Mouse (Mus musculus) hindbrain, embryonic 12.5 days (tissue): ENCODE data around the gene Tln2. TPM values are rescaled to one million over a fixed set of nuclear protein-coding genes. Genes with fewer than 3 reads are reported as not detected.

Experiments used
- ATAC-seq: fragments of 200-750 bp; cut with Nextera tagmentation; 2 replicates; pipeline ENCODE4 v1.8.0; 2017; ENCODE audit warnings: moderate TSS enrichment; ENCODE audit not compliant: low FRiP score
- H3K27ac ChIP-seq: fragments of 300-500 bp; sonication (generic); 2 replicates; pipeline ENCODE4 v1.5.1; 2016; ENCODE audit warnings: mild to moderate bottlenecking
- H3K27me3 ChIP-seq: fragments of 300-500 bp; sonication (generic); 2 replicates; pipeline ENCODE4 v1.6.1; 2016; ENCODE audit warnings: mild to moderate bottlenecking
- H3K36me3 ChIP-seq: fragments of 300-500 bp; sonication (generic); 2 replicates; pipeline ENCODE4 v1.6.1; 2016; ENCODE audit warnings: mild to moderate bottlenecking
- H3K4me1 ChIP-seq: fragments of 300-500 bp; sonication (generic); 2 replicates; pipeline ENCODE4 v1.6.1; 2016
- H3K4me2 ChIP-seq: fragments of 300-500 bp; sonication (generic); replicated peaks from 2 replicates; pipeline ENCODE4 v1.6.1; 2016; ENCODE audit warnings: mild to moderate bottlenecking
- H3K4me3 ChIP-seq: fragments of 300-500 bp; sonication (generic); 2 replicates; pipeline ENCODE4 v1.5.1; 2016; ENCODE audit warnings: mild to moderate bottlenecking
- H3K9ac ChIP-seq: fragments of 300-500 bp; sonication (generic); 2 replicates; pipeline ENCODE4 v1.6.1; 2016; ENCODE audit warnings: mild to moderate bottlenecking, moderate library complexity
- H3K9me3 ChIP-seq: fragments of 300-500 bp; sonication (generic); replicated peaks from 2 replicates; pipeline ENCODE4 v1.6.1; 2016; ENCODE audit warnings: mild to moderate bottlenecking
- whole genome bisulfite sequencing: fragments of 180-500 bp; shearing (Covaris S2); methylation state at CpG from one replicate; pipeline ENCODE4 v1.1.7; 2016; 5-methylcytosine and 5-hydroxymethylcytosine counted together
- polyA plus RNA-seq: library from polyadenylated mRNA; unstranded; fragments of >200 nt; fragmentation: Nextera tagmentation; extraction: Ambion mirVana; gene quantifications from 2 replicates; pipeline ENCODE4 v1.2.1, GENCODE M21; 2016

Gene Tln2
- polyA plus RNA-seq, result 24.4 and 28.8 TPM in 2 replicates

DNA sequence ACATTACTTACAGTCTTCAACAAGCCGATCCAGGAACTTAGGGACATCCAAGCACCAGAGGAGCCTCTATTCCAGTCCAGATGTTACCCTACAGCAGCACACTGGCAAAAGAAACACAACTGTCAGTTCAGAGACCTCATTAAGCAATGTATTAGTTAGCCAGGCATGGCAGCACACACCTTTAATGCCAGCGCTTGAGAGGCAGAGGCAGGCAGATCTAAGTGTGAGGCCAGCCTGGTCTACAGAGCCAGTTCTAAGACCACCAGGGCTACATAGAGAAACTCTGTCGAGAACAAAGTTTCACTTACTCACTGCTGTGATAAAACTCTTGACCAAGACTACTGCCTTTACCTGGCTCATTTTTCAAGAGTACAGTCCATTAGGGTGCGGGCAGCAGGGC lies at the start of gene Tln2:
Tln2 (minus strand) TSS at position 101 of the 400 bp plus-strand sequence.
- H3K4me1 ChIP-seq, result no peaks in the 10 kb centered on the region
- no peaks in the 10 kb centered on the region for H3K36me3 ChIP-seq
- H3K27ac ChIP-seq, result no peak within 1 kb of the TSS
- no peak for ATAC-seq
- 93% methylated on average over 4 of the region's 4 CpGs for WGBS
- H3K9ac ChIP-seq, result no peak within 1 kb of the TSS
- no peak within 1 kb of the TSS for H3K4me3 ChIP-seq
- no peak within 1 kb of the TSS for H3K4me2 ChIP-seq
- no peaks in the 10 kb centered on the region for H3K27me3 ChIP-seq
- H3K9me3 ChIP-seq, result no peaks in the 10 kb centered on the region

GRCm38 (mm10) chr9:67609226-67609625 lies 49.7 kb upstream of the Tln2 start:
- Histone ChIP-seq H3K4me1 (0 out of 2 replicates have a peak, but pooled peaks cover 6% of the 10 kb centered on the region), H3K9me3 (no peaks in the 10 kb centered on the region), H3K4me2 (no peak overlapping the region), H3K27ac (no peak overlapping the region), H3K4me3 (no peak overlapping the region), H3K36me3 (no peaks in the 10 kb centered on the region), H3K9ac (no peak overlapping the region), H3K27me3 (no peaks in the 10 kb centered on the region)
- ATAC-seq, result no peak
- 94% methylated on average over 1 of the region's 1 CpGs for WGBS

DNA sequence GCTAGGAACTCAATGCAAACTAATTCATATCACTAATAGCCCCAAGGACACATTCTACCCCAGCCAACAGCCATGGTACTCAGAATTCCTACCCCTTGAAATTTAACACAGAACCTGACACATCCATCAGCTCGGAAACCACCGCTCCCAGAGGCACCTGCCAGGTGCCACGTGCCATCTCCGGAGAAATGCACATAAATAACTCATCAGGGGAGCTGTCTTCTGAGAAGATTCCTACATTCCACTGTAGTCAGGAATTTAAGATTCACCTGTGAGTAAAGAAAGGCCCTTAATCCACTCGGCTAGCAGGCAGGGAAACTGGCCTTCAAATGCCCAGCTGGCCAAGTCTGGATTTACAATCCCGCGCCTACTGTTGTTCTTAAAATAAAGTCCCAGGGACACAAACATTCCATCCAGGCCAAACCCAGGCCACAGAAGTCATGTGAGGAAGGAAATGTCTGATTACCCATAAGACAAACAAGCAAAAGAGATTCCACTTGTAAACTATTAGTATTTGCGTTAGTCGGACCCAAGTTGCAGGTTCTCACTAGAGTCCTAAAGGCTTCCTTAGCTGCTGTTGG lies 48.4 kb upstream of the Tln2 start:
- H3K4me1 ChIP-seq, result 0 out of 2 replicates have a peak, but pooled peaks cover 6% of the 10 kb centered on the region
- 76% methylated on average over 9 of the region's 9 CpGs for WGBS
- no peak overlapping the region for H3K27ac ChIP-seq
- H3K4me3 ChIP-seq, result no peak overlapping the region
- H3K9ac ChIP-seq, result no peak overlapping the region
- H3K36me3 ChIP-seq, result no peaks in the 10 kb centered on the region
- no peak overlapping the region for H3K4me2 ChIP-seq
- no peak for ATAC-seq
- no peaks in the 10 kb centered on the region for H3K27me3 ChIP-seq
- H3K9me3 ChIP-seq, result no peaks in the 10 kb centered on the region

DNA sequence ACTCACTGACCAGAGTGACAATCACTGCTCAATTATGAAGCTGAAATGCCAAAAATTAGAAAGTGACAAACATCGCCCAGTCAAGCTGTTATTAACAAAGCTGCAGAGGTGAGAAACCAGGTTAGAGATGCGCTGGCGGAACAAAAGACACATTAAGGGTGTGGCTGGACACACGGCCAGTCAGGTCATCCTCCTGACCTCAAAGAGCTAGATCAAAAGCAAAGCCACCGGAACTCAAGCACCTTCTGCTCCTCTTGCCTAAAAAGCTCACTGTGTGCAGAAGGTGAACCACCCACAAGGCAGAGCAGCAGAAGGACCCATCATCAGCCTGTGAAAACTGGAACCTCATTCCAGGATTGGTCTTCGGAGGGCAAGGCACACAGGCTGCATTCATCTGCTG lies 47.8 kb upstream of the Tln2 start:
- no peak overlapping the region for H3K27ac ChIP-seq
- H3K9me3 ChIP-seq, result no peaks in the 10 kb centered on the region
- no peak overlapping the region for H3K4me2 ChIP-seq
- WGBS, result 75% methylated on average over 6 of the region's 6 CpGs
- ATAC-seq, result no peak
- no peaks in the 10 kb centered on the region for H3K36me3 ChIP-seq
- 0 out of 2 replicates have a peak, but pooled peaks cover 6% of the 10 kb centered on the region for H3K4me1 ChIP-seq
- H3K4me3 ChIP-seq, result no peak overlapping the region
- no peak overlapping the region for H3K9ac ChIP-seq
- H3K27me3 ChIP-seq, result no peaks in the 10 kb centered on the region

DNA sequence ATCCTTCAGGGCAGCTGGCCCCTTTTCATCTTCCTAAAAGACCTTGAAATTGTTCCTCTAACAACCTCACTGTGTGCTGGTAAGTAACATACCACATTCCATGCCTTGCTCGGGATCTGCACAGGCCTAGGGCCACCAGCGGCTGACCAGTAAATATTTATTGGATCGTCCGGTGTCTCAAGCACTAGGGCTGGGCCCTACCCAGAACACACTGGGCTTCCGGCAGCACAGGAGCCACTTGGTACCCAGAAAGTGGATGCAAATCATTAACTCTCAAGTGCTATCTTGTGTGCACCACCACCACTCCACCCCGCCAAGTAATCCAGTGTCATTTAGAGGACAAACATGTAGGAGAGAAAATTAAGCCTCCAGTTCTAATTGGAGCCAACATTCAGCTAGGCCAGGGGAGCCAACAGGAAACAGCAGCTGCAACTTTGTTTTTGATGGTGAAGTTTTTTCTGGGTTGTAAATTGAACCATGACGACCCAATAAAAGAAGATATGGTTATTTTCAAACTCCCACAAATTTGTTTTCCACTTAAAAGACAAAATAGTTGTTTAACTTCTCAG lies 46.4 kb upstream of the Tln2 start:
- ATAC-seq, result no peak
- Histone ChIP-seq H3K4me2 (no peak overlapping the region), H3K9me3 (no peaks in the 10 kb centered on the region), H3K4me3 (no peak overlapping the region), H3K9ac (no peak overlapping the region), H3K27ac (no peak overlapping the region), H3K36me3 (no peaks in the 10 kb centered on the region), H3K27me3 (no peaks in the 10 kb centered on the region), H3K4me1 (0 out of 2 replicates have a peak, but pooled peaks cover 6% of the 10 kb centered on the region)
- WGBS, result 78% methylated on average over 7 of the region's 7 CpGs

GRCm38 (mm10) chr9:67604940-67605339 lies 45.4 kb upstream of the Tln2 start:
- Histone ChIP-seq H3K36me3 (no peaks in the 10 kb centered on the region), H3K27ac (no peak overlapping the region), H3K9me3 (no peaks in the 10 kb centered on the region), H3K4me3 (no peak overlapping the region), H3K4me1 (0 out of 2 replicates have a peak, but pooled peaks cover 6% of the 10 kb centered on the region), H3K27me3 (no peaks in the 10 kb centered on the region), H3K9ac (no peak overlapping the region), H3K4me2 (no peak overlapping the region)
- no peak for ATAC-seq

- H3K27ac ChIP-seq, result no peak overlapping the region
- H3K9me3 ChIP-seq, result no peaks in the 10 kb centered on the region
- WGBS, result 87% methylated on average over 5 of the region's 5 CpGs
- 0 out of 2 replicates have a peak, but pooled peaks cover 2% of the 10 kb centered on the region for H3K4me1 ChIP-seq
- H3K4me2 ChIP-seq, result no peak overlapping the region
- H3K9ac ChIP-seq, result no peak overlapping the region
- no peaks in the 10 kb centered on the region for H3K27me3 ChIP-seq
- no peak overlapping the region for H3K4me3 ChIP-seq
- no peak for ATAC-seq
- no peaks in the 10 kb centered on the region for H3K36me3 ChIP-seq
These were observed 42.8 kb upstream of the Tln2 start for GRCm38 (mm10) chr9:67602347-67602746.

DNA sequence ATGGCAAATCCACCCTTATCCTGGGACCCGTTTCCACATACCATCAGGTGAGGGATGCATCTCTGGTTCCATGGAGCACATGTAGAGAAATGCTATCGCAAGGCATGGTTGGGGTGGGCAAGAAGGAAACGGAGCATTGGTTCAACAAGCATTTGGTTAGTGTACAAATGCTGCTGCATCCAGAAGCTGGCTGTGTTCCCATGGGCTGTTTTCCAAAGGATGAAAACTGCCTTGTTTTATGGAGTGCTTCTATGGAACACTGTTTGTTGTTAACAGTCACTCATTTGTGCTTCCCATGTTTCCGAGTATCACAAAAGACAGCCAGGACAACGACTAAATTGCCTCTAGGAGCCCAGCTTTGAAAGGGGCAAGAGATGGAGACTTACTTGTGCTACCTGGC lies 35.7 kb upstream of the Tln2 start:
- H3K27ac ChIP-seq, result no peak overlapping the region
- no peak overlapping the region for H3K4me3 ChIP-seq
- 94% methylated on average over 5 of the region's 5 CpGs for WGBS
- H3K9ac ChIP-seq, result no peak overlapping the region
- no peaks in the 10 kb centered on the region for H3K36me3 ChIP-seq
- no peaks in the 10 kb centered on the region for H3K27me3 ChIP-seq
- no peaks in the 10 kb centered on the region for H3K4me1 ChIP-seq
- ATAC-seq, result no peak
- no peaks in the 10 kb centered on the region for H3K9me3 ChIP-seq
- no peak overlapping the region for H3K4me2 ChIP-seq

- WGBS, result 95% methylated on average over 9 of the region's 9 CpGs
- Histone ChIP-seq H3K4me3 (no peak overlapping the region), H3K4me1 (no peaks in the 10 kb centered on the region), H3K27me3 (no peaks in the 10 kb centered on the region), H3K4me2 (no peak overlapping the region), H3K36me3 (no peaks in the 10 kb centered on the region), H3K9ac (no peak overlapping the region), H3K9me3 (no peaks in the 10 kb centered on the region), H3K27ac (no peak overlapping the region)
- ATAC-seq, result no peak
These were observed 34.1 kb upstream of the Tln2 start for GRCm38 (mm10) chr9:67593469-67594141.

DNA sequence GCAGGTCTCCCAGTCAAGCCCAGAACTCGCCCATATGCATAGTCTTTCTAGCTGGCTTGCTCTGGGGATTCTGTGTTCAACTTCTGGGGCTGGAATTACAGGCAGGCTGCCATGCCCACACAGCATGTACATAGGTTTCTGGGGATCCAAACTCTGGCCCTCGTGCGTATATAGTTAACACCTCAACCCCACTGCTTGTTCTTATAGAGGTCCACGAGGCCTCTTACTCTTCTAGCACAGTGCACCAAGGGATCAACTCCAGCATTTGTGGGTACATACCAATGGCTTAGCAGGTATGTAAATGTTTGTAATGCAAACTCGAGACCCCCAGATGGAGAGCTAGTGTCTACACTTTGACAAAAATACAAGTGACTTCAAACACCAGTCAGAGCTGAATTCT lies 33.2 kb upstream of the Tln2 start:
- 85% methylated on average over 5 of the region's 5 CpGs for WGBS
- Histone ChIP-seq H3K4me2 (no peak overlapping the region), H3K9me3 (no peaks in the 10 kb centered on the region), H3K36me3 (no peaks in the 10 kb centered on the region), H3K4me1 (no peaks in the 10 kb centered on the region), H3K9ac (no peak overlapping the region), H3K27ac (no peak overlapping the region), H3K27me3 (no peaks in the 10 kb centered on the region), H3K4me3 (no peak overlapping the region)
- no peak for ATAC-seq

DNA sequence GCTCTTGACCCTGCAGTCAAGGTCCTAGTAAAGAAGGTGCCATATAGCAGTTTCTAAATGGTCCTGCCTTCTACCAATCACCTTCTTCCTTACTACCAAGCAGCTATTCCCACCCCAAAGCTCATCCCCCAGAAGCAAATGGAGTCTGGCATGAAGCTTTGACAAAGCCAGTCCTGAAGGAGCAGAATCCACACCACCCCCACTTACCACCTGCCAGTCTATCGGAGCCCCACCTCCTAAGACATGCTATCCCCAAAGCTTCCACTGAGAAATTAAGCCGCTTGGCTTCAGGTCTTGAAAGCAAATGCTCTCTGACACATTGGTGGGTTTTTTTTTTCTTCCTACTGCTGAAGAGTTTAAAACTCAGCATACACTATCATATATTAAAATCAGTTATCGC lies 27.6 kb upstream of the Tln2 start:
- Histone ChIP-seq H3K4me2 (no peak overlapping the region), H3K9ac (no peak overlapping the region), H3K27me3 (no peaks in the 10 kb centered on the region), H3K4me1 (no peaks in the 10 kb centered on the region), H3K27ac (no peak overlapping the region), H3K36me3 (no peaks in the 10 kb centered on the region), H3K9me3 (no peaks in the 10 kb centered on the region), H3K4me3 (no peak overlapping the region)
- WGBS, result 89% methylated on average over 3 of the region's 3 CpGs
- no peak for ATAC-seq

DNA sequence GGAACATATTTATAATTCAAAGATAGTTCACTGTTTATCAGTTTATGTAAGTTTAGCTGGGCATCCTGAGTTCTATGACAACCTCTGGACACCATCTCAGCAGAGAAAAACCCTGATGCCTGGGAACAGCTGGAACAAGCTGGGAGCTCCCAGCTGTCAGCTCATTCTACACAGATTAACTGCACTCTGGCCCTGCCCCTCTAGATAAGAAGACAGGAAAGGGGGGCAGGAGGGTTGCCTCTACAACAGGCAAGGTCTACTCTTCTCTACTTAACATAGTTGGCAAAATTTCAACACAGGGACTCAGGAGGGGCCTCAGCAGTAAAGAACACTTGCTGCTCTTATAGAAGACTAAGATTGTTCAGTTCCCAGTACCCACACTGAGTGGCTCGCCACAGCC lies 27.0 kb upstream of the Tln2 start:
- 96% methylated on average over 1 of the region's 1 CpGs for WGBS
- no peaks in the 10 kb centered on the region for H3K9me3 ChIP-seq
- H3K4me1 ChIP-seq, result no peaks in the 10 kb centered on the region
- H3K9ac ChIP-seq, result no peak overlapping the region
- no peaks in the 10 kb centered on the region for H3K27me3 ChIP-seq
- no peak overlapping the region for H3K4me3 ChIP-seq
- ATAC-seq, result no peak
- H3K4me2 ChIP-seq, result no peak overlapping the region
- H3K27ac ChIP-seq, result no peak overlapping the region
- no peaks in the 10 kb centered on the region for H3K36me3 ChIP-seq

- ATAC-seq, result no peak
- Histone ChIP-seq H3K27me3 (no peaks in the 10 kb centered on the region), H3K4me2 (no peak overlapping the region), H3K27ac (no peak overlapping the region), H3K4me1 (no peaks in the 10 kb centered on the region), H3K9me3 (no peaks in the 10 kb centered on the region), H3K9ac (no peak overlapping the region), H3K36me3 (no peaks in the 10 kb centered on the region), H3K4me3 (no peak overlapping the region)
- 92% methylated on average over 10 of the region's 10 CpGs for WGBS
These were observed 25.4 kb upstream of the Tln2 start for GRCm38 (mm10) chr9:67584871-67585270.
